Mouse (Mus musculus) forebrain, postnatal 0 days (tissue): ENCODE results near the gene Hoxa2. TPM values are rescaled to one million over a fixed set of nuclear protein-coding genes. Genes with fewer than 3 reads are reported as not detected.

Experiments
- ATAC-seq: fragments of 200-750 bp; cut with Nextera tagmentation; 2 replicates; pipeline ENCODE4 v1.8.0; 2017; ENCODE audit warnings: mild to moderate bottlenecking, moderate library complexity
- DNase-seq: peaks from one replicate; pipeline ENCODE4 v3.0.0-alpha.2; 2015
- H3K27ac ChIP-seq: fragments of 300-500 bp; sonication (generic); 2 replicates; pipeline ENCODE4 v1.5.1; 2014; ENCODE audit warnings: low read depth, mild to moderate bottlenecking, antibody characterized with exemption, low read length, moderate library complexity, mixed read lengths
- H3K27me3 ChIP-seq: fragments of 300-500 bp; sonication (generic); 2 replicates; pipeline ENCODE4 v1.6.1; 2014; ENCODE audit warnings: mild to moderate bottlenecking, low read length, mixed read lengths; ENCODE audit not compliant: insufficient read depth
- H3K36me3 ChIP-seq: fragments of 300-500 bp; sonication (generic); 2 replicates; pipeline ENCODE4 v1.6.1; 2014; ENCODE audit warnings: mild to moderate bottlenecking, moderate library complexity; ENCODE audit not compliant: insufficient read depth
- H3K4me1 ChIP-seq: fragments of 300-500 bp; sonication (generic); 2 replicates; pipeline ENCODE4 v1.6.1; 2014; ENCODE audit warnings: antibody characterized with exemption; ENCODE audit not compliant: insufficient read depth
- H3K4me2 ChIP-seq: fragments of 300-500 bp; sonication (generic); 2 replicates; pipeline ENCODE4 v1.6.1; 2014; ENCODE audit warnings: low read depth, mild to moderate bottlenecking, moderate library complexity
- H3K4me3 ChIP-seq: fragments of 300-500 bp; sonication (generic); 2 replicates; pipeline ENCODE4 v1.5.1; 2014; ENCODE audit warnings: low read depth, low read length, mixed read lengths
- H3K9ac ChIP-seq: fragments of 300-500 bp; sonication (generic); 2 replicates; pipeline ENCODE4 v1.6.1; 2014; ENCODE audit warnings: mild to moderate bottlenecking
- H3K9me3 ChIP-seq: fragments of 300-500 bp; sonication (generic); 2 replicates; pipeline ENCODE4 v1.6.1; 2016; ENCODE audit warnings: low read length
- CTCF ChIP-seq: sonication (generic); IDR thresholded peaks from 2 replicates; pipeline ENCODE4 v1.5.1; 2016; ENCODE audit warnings: antibody characterized with exemption, control low read depth, low read depth
- WGBS: fragments of 180-500 bp; shearing (Covaris S2); extraction: QIAGEN DNeasy Blood & Tissue Kit; methylation state at CpG from one replicate; pipeline ENCODE4 v1.1.7; 2014; 5-methylcytosine and 5-hydroxymethylcytosine counted together
- polyA plus RNA-seq: library from polyadenylated mRNA; unstranded; fragments of >200 nt; fragmentation: Nextera tagmentation; extraction: Ambion mirVana; gene quantifications from 2 replicates; pipeline ENCODE4 v1.2.1, GENCODE M21; 2015
- total RNA-seq: library from RNA; depleted of rRNA; stranded (reverse); fragments of >200 nt; gene quantifications from 2 replicates; pipeline ENCODE4 v1.2.3, GENCODE M21; 2014

Hoxa2 gene
- total and polyA plus RNA-seq, 2 experiments from 2014 or later = not detected

GRCm38 (mm10) chr6:52177806-52178205 lies 13.2 kb upstream of the Hoxa2 start:
- no peaks in the 10 kb centered on the region for H3K4me1 ChIP-seq
- H3K27ac ChIP-seq = no peak overlapping the region
- H3K9me3 ChIP-seq = no peaks in the 10 kb centered on the region
- H3K4me2 ChIP-seq = no peak overlapping the region
- H3K4me3 ChIP-seq = no peak overlapping the region
- H3K27me3 ChIP-seq = peaks cover 95% of the 10 kb centered on the region
- under 1% methylated on average over 9 of the region's 9 CpGs for WGBS
- no peak for TF ChIP-seq CTCF
- no peaks in the 10 kb centered on the region for H3K36me3 ChIP-seq
- DNase-seq (no peak), ATAC-seq (no peak)
- H3K9ac ChIP-seq = no peak overlapping the region

- Histone ChIP-seq H3K36me3 (no peaks in the 10 kb centered on the region), H3K4me3 (no peak within 1 kb of the TSS), H3K9ac (no peak within 1 kb of the TSS), H3K27me3 (peaks cover 95% of the 10 kb centered on the region), H3K9me3 (no peaks in the 10 kb centered on the region), H3K4me1 (no peaks in the 10 kb centered on the region), H3K27ac (no peak within 1 kb of the TSS), H3K4me2 (no peak within 1 kb of the TSS)
- no peak for DNase-seq
- no peak for ATAC-seq
- 4% methylated on average over 36 of the region's 36 CpGs for WGBS
- TF ChIP-seq CTCF = no peak
Measured at GRCm38 (mm10) chr6:52177061-52177735, 12.6 kb upstream of the Hoxa2 start, which contains the start of gene 5730596B20Rik. Gene 5730596B20Rik (plus strand): TSS chr6:52177498.

- H3K9me3 ChIP-seq = no peaks in the 10 kb centered on the region
- peaks cover 95% of the 10 kb centered on the region for H3K27me3 ChIP-seq
- DNase-seq (no peak), ATAC-seq (no peak)
- WGBS = 2% methylated on average over 6 of the region's 6 CpGs
- H3K36me3 ChIP-seq = no peaks in the 10 kb centered on the region
- no peak for TF ChIP-seq CTCF
- H3K4me2 ChIP-seq = no peak overlapping the region
- no peak overlapping the region for H3K4me3 ChIP-seq
- H3K9ac ChIP-seq = no peak overlapping the region
- H3K27ac ChIP-seq = no peak overlapping the region
- H3K4me1 ChIP-seq = no peaks in the 10 kb centered on the region
Measured at GRCm38 (mm10) chr6:52176391-52176790, 11.8 kb upstream of the Hoxa2 start.

- WGBS = 7% methylated on average over 22 of the region's 35 CpGs
- H3K9me3 ChIP-seq = no peaks in the 10 kb centered on the region
- H3K4me3 ChIP-seq = no peak overlapping the region
- no peaks in the 10 kb centered on the region for H3K36me3 ChIP-seq
- no peak overlapping the region for H3K4me2 ChIP-seq
- DNase-seq (no peak), ATAC-seq (no peak)
- no peak overlapping the region for H3K27ac ChIP-seq
- H3K27me3 ChIP-seq = peaks cover 95% of the 10 kb centered on the region
- no peaks in the 10 kb centered on the region for H3K4me1 ChIP-seq
- no peak for TF ChIP-seq CTCF
- H3K9ac ChIP-seq = no peak overlapping the region
Measured at GRCm38 (mm10) chr6:52175864-52176263, 11.2 kb upstream of the Hoxa2 start.

GRCm38 (mm10) chr6:52174968-52175751 lies 10.5 kb upstream of the Hoxa2 start:
- ATAC-seq (no peak), DNase-seq (no peak)
- peaks cover 95% of the 10 kb centered on the region for H3K27me3 ChIP-seq
- H3K4me3 ChIP-seq = no peak overlapping the region
- no peaks in the 10 kb centered on the region for H3K36me3 ChIP-seq
- H3K27ac ChIP-seq = no peak overlapping the region
- H3K9ac ChIP-seq = no peak overlapping the region
- TF ChIP-seq CTCF = no peak
- H3K4me2 ChIP-seq = no peak overlapping the region
- no peaks in the 10 kb centered on the region for H3K4me1 ChIP-seq
- H3K9me3 ChIP-seq = no peaks in the 10 kb centered on the region
- 1% methylated on average over 41 of the region's 41 CpGs for WGBS

GRCm38 (mm10) chr6:52173648-52174047 lies 9.0 kb upstream of the Hoxa2 start:
- 8% methylated on average over 4 of the region's 4 CpGs for WGBS
- Histone ChIP-seq H3K36me3 (no peaks in the 10 kb centered on the region), H3K9ac (no peak overlapping the region), H3K4me2 (no peak overlapping the region), H3K27ac (no peak overlapping the region), H3K4me3 (no peak overlapping the region), H3K9me3 (no peaks in the 10 kb centered on the region), H3K4me1 (no peaks in the 10 kb centered on the region), H3K27me3 (peaks cover 92% of the 10 kb centered on the region)
- DNase-seq (no peak), ATAC-seq (no peak)
- no peak for TF ChIP-seq CTCF

- TF ChIP-seq CTCF = no peak
- no peak overlapping the region for H3K4me2 ChIP-seq
- WGBS = under 1% methylated on average over 35 of the region's 35 CpGs
- ATAC-seq = no peak; the same call in 1 of the 2 replicates
- H3K27ac ChIP-seq = no peak overlapping the region
- H3K9ac ChIP-seq = no peak overlapping the region
- no peaks in the 10 kb centered on the region for H3K9me3 ChIP-seq
- no peaks in the 10 kb centered on the region for H3K4me1 ChIP-seq
- H3K36me3 ChIP-seq = no peaks in the 10 kb centered on the region
- DNase-seq = no peak
- no peak overlapping the region for H3K4me3 ChIP-seq
- H3K27me3 ChIP-seq = peaks cover 93% of the 10 kb centered on the region
Measured at GRCm38 (mm10) chr6:52172501-52172900, 7.9 kb upstream of the Hoxa2 start.
